9 mouse cellular contexts compared by ENCODE assay signal in the genomic region with DNA sequence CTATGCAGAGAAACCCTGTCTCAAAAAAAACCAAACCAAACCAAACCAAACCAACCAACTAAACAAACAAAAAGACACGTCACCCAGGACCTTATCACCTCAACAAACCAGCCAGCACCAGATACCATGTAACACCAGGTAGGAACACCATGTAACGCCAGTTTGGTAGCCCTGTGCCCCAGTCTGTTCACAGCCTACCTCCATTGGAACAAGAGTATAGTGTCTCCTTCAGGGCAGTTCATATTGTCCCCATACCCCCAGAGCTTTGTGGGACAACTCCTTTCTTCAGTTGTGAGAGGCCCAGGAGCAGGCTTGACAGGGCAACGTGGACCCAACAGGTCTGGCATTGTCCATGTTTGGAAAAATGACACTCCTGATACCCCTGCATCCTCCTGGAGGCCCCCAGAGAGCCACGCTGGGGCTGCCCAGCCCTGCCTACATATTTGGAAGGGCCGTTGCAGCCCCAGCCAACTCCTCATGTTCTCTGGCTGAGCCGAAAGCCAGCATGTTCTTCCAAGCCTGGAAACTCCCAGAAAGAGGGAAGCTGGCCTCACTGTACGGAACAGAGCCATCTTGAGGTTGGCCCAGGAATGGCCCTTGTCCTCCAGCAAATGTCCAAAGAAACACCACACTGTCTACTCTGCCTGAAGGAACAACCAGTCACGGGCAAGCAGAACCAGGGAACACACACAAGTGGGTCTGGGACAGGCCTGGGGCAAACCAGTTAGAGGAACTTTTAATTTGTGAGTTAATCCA.
DNase-seq lines count a peak whose midpoint lies in the region; ATAC-seq lines count a peak whose summit lies in the region.
"Had no signal": no experiment of that assay in that cellular context is flagged by ENCODE, and none has a peak within 500 bp of the region (broad histone marks: within the 10 kb centered on the region; RNA-seq: fewer than 3 reads in every experiment).

No protein-coding gene starts in this region.

- H3K4me3 ChIP-seq in hindbrain, embryonic 11.5 days (ENCODE audit: low read depth, low read length), result no peak overlapping the region
- no peak overlapping the region for H3K4me3 ChIP-seq in hindbrain, embryonic 16.5 days (ENCODE audit: low read length)
- H3K4me3 ChIP-seq in intestine, embryonic 15.5 days (replicated peaks), result no peak overlapping the region
- H3K4me3 ChIP-seq in forebrain, embryonic 13.5 days, result no peak overlapping the region
- H3K4me3 ChIP-seq: embryonic facial prominence, embryonic 15.5 days had no signal

- ATAC-seq in hindbrain, embryonic 11.5 days (ENCODE audit: low FRiP score), result no peak
- ATAC-seq in hindbrain, embryonic 16.5 days, result no peak
- no peak for ATAC-seq in intestine, embryonic 15.5 days
- ATAC-seq in forebrain, embryonic 13.5 days, result no peak

- DNase-seq in hindbrain, embryonic 11.5 days (ENCODE audit: low spot score), result peak; percentile 18
- DNase-seq in adrenal gland, postnatal 10 days, result peak; percentile 66
- DNase-seq in gastrocnemius, adult 18-20 months (ENCODE audit: low spot score), result peak; percentile 87
- peak; percentile 77 for DNase-seq in lung, postnatal 36 days
- DNase-seq in B cell, adult 2 months, result no peak

- H3K9ac ChIP-seq in hindbrain, embryonic 11.5 days (ENCODE audit: low read depth, low read length), result no peak overlapping the region
- H3K9ac ChIP-seq in hindbrain, embryonic 16.5 days (ENCODE audit: low read depth, low read length), result no peak overlapping the region
- no peak overlapping the region for H3K9ac ChIP-seq in intestine, embryonic 15.5 days
- no peak overlapping the region for H3K9ac ChIP-seq in forebrain, embryonic 13.5 days
- H3K9ac ChIP-seq: embryonic facial prominence, embryonic 15.5 days had no signal

- H3K4me2 ChIP-seq in hindbrain, embryonic 11.5 days (replicated peaks; ENCODE audit: low read depth, low read length), result no peak overlapping the region
- no peak overlapping the region for H3K4me2 ChIP-seq in hindbrain, embryonic 16.5 days (ENCODE audit: low read length)
- H3K4me2 ChIP-seq in intestine, embryonic 15.5 days (replicated peaks), result no peak overlapping the region
- H3K4me2 ChIP-seq in forebrain, embryonic 13.5 days, result no peak overlapping the region
- H3K4me2 ChIP-seq: embryonic facial prominence, embryonic 15.5 days had no signal

- no peaks in the 10 kb centered on the region for H3K36me3 ChIP-seq in hindbrain, embryonic 11.5 days (ENCODE audit: control insufficient read depth, insufficient read depth, low read length)
- H3K36me3 ChIP-seq in hindbrain, embryonic 16.5 days (ENCODE audit: control insufficient read depth, insufficient read depth, low read length), result no peaks in the 10 kb centered on the region
- no peaks in the 10 kb centered on the region for H3K36me3 ChIP-seq in intestine, embryonic 15.5 days
- H3K36me3 ChIP-seq in forebrain, embryonic 13.5 days (ENCODE audit: poor library complexity, severe bottlenecking), result no peaks in the 10 kb centered on the region
- H3K36me3 ChIP-seq: embryonic facial prominence, embryonic 15.5 days had no signal

- H3K9me3 ChIP-seq in hindbrain, embryonic 11.5 days (ENCODE audit: control insufficient read depth, low read length), result no peaks in the 10 kb centered on the region
- no peaks in the 10 kb centered on the region for H3K9me3 ChIP-seq in hindbrain, embryonic 16.5 days (ENCODE audit: control insufficient read depth, low read length)
- no peaks in the 10 kb centered on the region for H3K9me3 ChIP-seq in intestine, embryonic 15.5 days
- H3K9me3 ChIP-seq in forebrain, embryonic 13.5 days (replicated peaks), result no peaks in the 10 kb centered on the region
- H3K9me3 ChIP-seq: embryonic facial prominence, embryonic 15.5 days had no signal

- H3K27me3 ChIP-seq in hindbrain, embryonic 11.5 days (ENCODE audit: control insufficient read depth, insufficient read depth, low read length), result no peaks in the 10 kb centered on the region
- no peaks in the 10 kb centered on the region for H3K27me3 ChIP-seq in hindbrain, embryonic 16.5 days (replicated peaks; ENCODE audit: control insufficient read depth, insufficient read depth, low read length)
- H3K27me3 ChIP-seq in intestine, embryonic 15.5 days (replicated peaks), result no peaks in the 10 kb centered on the region
- peaks cover 2% of the 10 kb centered on the region; the same call in 1 of the 2 replicates for H3K27me3 ChIP-seq in forebrain, embryonic 13.5 days
- H3K27me3 ChIP-seq: embryonic facial prominence, embryonic 15.5 days had no signal

- H3K27ac ChIP-seq in hindbrain, embryonic 11.5 days (ENCODE audit: low read depth, low read length), result no peak overlapping the region
- H3K27ac ChIP-seq in hindbrain, embryonic 16.5 days (ENCODE audit: low read depth, low read length), result no peak overlapping the region
- H3K27ac ChIP-seq in intestine, embryonic 15.5 days, result 0 out of 2 replicates have a peak overlapping the region, but pooled peaks have one; percentile 51
- no peak overlapping the region for H3K27ac ChIP-seq in forebrain, embryonic 13.5 days
- H3K27ac ChIP-seq: embryonic facial prominence, embryonic 15.5 days had no signal

- no peaks in the 10 kb centered on the region for H3K4me1 ChIP-seq in hindbrain, embryonic 11.5 days (replicated peaks; ENCODE audit: control insufficient read depth, insufficient read depth, low read length)
- H3K4me1 ChIP-seq in hindbrain, embryonic 16.5 days (ENCODE audit: control insufficient read depth, insufficient read depth, low read depth, low read length), result no peaks in the 10 kb centered on the region; the same call in 1 of the 2 replicates
- peaks cover 3% of the 10 kb centered on the region for H3K4me1 ChIP-seq in intestine, embryonic 15.5 days (replicated peaks)
- peaks cover 11% of the 10 kb centered on the region for H3K4me1 ChIP-seq in forebrain, embryonic 13.5 days

- 73% methylated on average over 8 of the region's 8 CpGs for WGBS in hindbrain, embryonic 11.5 days
- 73% methylated on average over 8 of the region's 8 CpGs for WGBS in hindbrain, embryonic 16.5 days
- WGBS in intestine, embryonic 15.5 days, result 73% methylated on average over 8 of the region's 8 CpGs
- WGBS in forebrain, embryonic 13.5 days, result 82% methylated on average over 8 of the region's 8 CpGs

Comparison
In these comparisons a context has a peak if more than half of its experiments do, and no peak if none do; other contexts are left out.
1. DNase-seq: peak in hindbrain, embryonic 11.5 days (single experiment), adrenal gland, postnatal 10 days (single experiment), gastrocnemius, adult 18-20 months (single experiment) and lung, postnatal 36 days (single experiment); none in B cell, adult 2 months (0 of 2).